Mouse (Mus musculus) liver, postnatal 0 days (tissue): Measurements from ENCODE around the gene Adipor1.
"Not testable (repeated sequence)": the region's sequence is repeated elsewhere in the genome, so short reads cannot be mapped to it uniquely, and the experiment has no call there.

Experiments
- CTCF ChIP-seq: sonication (generic); IDR thresholded peaks from 2 replicates; pipeline ENCODE4 v1.5.1; 2016; ENCODE audit warnings: antibody characterized with exemption, low read depth
- EP300 ChIP-seq: IDR thresholded peaks from 2 replicates; pipeline ENCODE4 v1.6.1; 2016; ENCODE audit warnings: antibody characterized with exemption, low read depth, mild to moderate bottlenecking

GRCm38 (mm10) chr1:134443288-134443687 is 28.1 kb downstream of the Adipor1 start:
- TF ChIP-seq CTCF, EP300: not testable (repeated sequence)
